ENCODE assay signal across 8 mouse cellular contexts in the genomic region with DNA sequence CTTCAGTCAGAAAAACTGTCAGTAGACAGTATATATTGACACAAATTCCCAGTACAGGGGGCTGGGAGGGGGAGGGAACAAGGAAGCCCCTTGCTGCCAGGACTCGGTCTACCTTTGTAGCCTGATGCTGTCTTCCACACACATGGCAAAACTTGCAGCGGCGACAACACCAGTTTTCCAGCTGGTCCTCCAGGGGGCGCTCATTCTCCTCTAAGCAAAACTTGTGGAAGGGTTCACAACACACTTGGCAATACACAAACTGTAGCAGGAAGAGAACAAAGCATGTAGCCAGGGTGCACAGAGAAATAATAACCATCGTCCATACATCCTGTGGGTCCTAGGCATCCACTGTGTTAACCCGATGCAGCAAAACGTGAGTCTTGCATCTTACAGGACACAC. TPM values are rescaled to one million over a fixed set of nuclear protein-coding genes. Genes with fewer than 3 reads are reported as not detected.
DNase-seq lines count a peak whose midpoint lies in the region; ATAC-seq and TF ChIP-seq lines count a peak whose summit lies in the region.

No protein-coding gene starts in this region.

- no peaks in the 10 kb centered on the region for H3K9me3 ChIP-seq in neural tube, embryonic 15.5 days (replicated peaks)
- no peaks in the 10 kb centered on the region for H3K9me3 ChIP-seq in lung, embryonic 14.5 days (ENCODE audit: low read depth, low read length)

- TF ChIP-seq CTCF in lung, embryonic 14.5 days (IDR thresholded peaks at IDR 0.05; ENCODE audit: low read depth): peak; percentile 78

- no peaks in the 10 kb centered on the region for H3K27me3 ChIP-seq in neural tube, embryonic 15.5 days (replicated peaks)
- H3K27me3 ChIP-seq in lung, embryonic 14.5 days (ENCODE audit: insufficient read depth, low read length): no peaks in the 10 kb centered on the region

- WGBS in neural tube, embryonic 15.5 days: 51% methylated on average over 7 of the region's 7 CpGs
- 53% methylated on average over 7 of the region's 7 CpGs for WGBS in lung, embryonic 14.5 days

- ATAC-seq in neural tube, embryonic 15.5 days (ENCODE audit: low FRiP score): no peak
- no peak for ATAC-seq in lung, embryonic 14.5 days (ENCODE audit: insufficient read depth)

- DNase-seq in neural tube, embryonic 10.5 days (ENCODE audit: extremely low spot score, low spot score): peak; percentile 72
- peak; percentile 49 for DNase-seq in c-Kit-positive CD71-negative TER-119-negative erythroid progenitor cells, embryonic 14.5 days (ENCODE audit: low read depth)
- peak; percentile 50 to 70 for DNase-seq in frontal cortex, postnatal 14 days (ENCODE audit: low spot score in 2 of 2)
- DNase-seq in kidney, postnatal 4 days: peak; percentile 84
- peak; percentile 85 for DNase-seq in lung, embryonic 14.5 days
- peak; percentile 73 for DNase-seq in right cerebral cortex, postnatal 25 days
- peak; percentile 66 to 81 for DNase-seq in urinary bladder, postnatal 4 days (ENCODE audit: low spot score in 2 of 2)

- no peaks in the 10 kb centered on the region for H3K4me1 ChIP-seq in neural tube, embryonic 15.5 days
- H3K4me1 ChIP-seq in lung, embryonic 14.5 days (ENCODE audit: insufficient read depth): no peaks in the 10 kb centered on the region

- no peak overlapping the region for H3K27ac ChIP-seq in neural tube, embryonic 15.5 days (replicated peaks)
- no peak overlapping the region for H3K27ac ChIP-seq in lung, embryonic 14.5 days (ENCODE audit: low read depth)

- H3K4me2 ChIP-seq in neural tube, embryonic 15.5 days: no peak overlapping the region
- no peak overlapping the region for H3K4me2 ChIP-seq in lung, embryonic 14.5 days

- H3K36me3 ChIP-seq in neural tube, embryonic 15.5 days: peaks cover 84% of the 10 kb centered on the region
- H3K36me3 ChIP-seq in lung, embryonic 14.5 days (ENCODE audit: insufficient read depth): peaks cover 90% of the 10 kb centered on the region

- no peak overlapping the region for H3K9ac ChIP-seq in neural tube, embryonic 15.5 days (replicated peaks)
- no peak overlapping the region for H3K9ac ChIP-seq in lung, embryonic 14.5 days

- H3K4me3 ChIP-seq in neural tube, embryonic 15.5 days (replicated peaks): no peak overlapping the region
- H3K4me3 ChIP-seq in lung, embryonic 14.5 days (ENCODE audit: low read depth, low read length): no peak overlapping the region

RNA-seq across cellular contexts. Expression of gene Ttc36, which starts 33.6 kb away (rescaled TPM):
- 0.22 and 0.77 TPM in 2 replicates for polyA plus RNA-seq in neural tube, embryonic 15.5 days (2015; fragmentation: Nextera tagmentation; extraction: Ambion mirVana)
- 0.91 TPM in 1 of 2 replicates, not detected in the other for polyA plus RNA-seq in lung, embryonic 14.5 days (2014; fragmentation: Nextera tagmentation; extraction: Ambion mirVana)

RNA-seq across cellular contexts. Expression of gene Tmem25, which starts 37.3 kb away (rescaled TPM):
- 25.8 and 28.9 TPM in 2 replicates for polyA plus RNA-seq in neural tube, embryonic 15.5 days (2015; fragmentation: Nextera tagmentation; extraction: Ambion mirVana)
- 0.80 and 0.85 TPM in 2 replicates for polyA plus RNA-seq in lung, embryonic 14.5 days (2014; fragmentation: Nextera tagmentation; extraction: Ambion mirVana)

RNA-seq across cellular contexts. Expression of gene Kmt2a, which starts 44.7 kb away (rescaled TPM):
- polyA plus RNA-seq in neural tube, embryonic 15.5 days (2015; fragmentation: Nextera tagmentation; extraction: Ambion mirVana): 20.3 and 23.3 TPM in 2 replicates
- 14.4 and 14.7 TPM in 2 replicates for polyA plus RNA-seq in lung, embryonic 14.5 days (2014; fragmentation: Nextera tagmentation; extraction: Ambion mirVana)

Comparison
In these comparisons a context has a peak if more than half of its experiments do, and no peak if none do; other contexts are left out.
1. RNA of gene Tmem25, which starts 37.3 kb away (polyA plus RNA-seq): 25.8 to 28.9 TPM in neural tube, embryonic 15.5 days; 0.80 to 0.85 TPM in lung, embryonic 14.5 days; every median in the first group is over 10 times any median in the second.
2. Peak in every context shown above with its lines, with median percentiles within 50 percentile points of each other: DNase-seq.